ENCODE assay signal across 25 mouse cellular contexts in the genomic region with DNA sequence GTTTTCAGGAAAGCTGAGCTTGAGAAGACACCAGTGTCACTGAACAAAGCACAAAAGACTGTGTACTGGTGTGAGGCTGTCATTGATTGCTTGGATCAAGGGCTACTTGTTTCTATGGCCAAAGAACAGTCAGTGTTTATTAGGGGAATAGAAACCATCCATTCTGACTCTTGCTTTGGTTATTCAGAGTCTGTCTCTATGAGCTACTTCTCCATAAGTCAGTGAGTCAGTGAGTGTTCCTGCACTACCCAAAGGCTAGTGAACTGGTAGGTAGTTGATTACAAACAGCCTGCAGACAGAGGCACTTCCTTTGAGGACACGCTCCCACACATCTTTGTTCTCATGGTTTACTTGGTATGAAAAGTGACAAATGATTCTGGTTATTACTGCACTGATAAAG.
DNase-seq lines count a peak whose midpoint lies in the region; ATAC-seq lines count a peak whose summit lies in the region.
"Had no signal": no experiment of that assay in that cellular context is flagged by ENCODE, and none has a peak within 500 bp of the region (broad histone marks: within the 10 kb centered on the region; RNA-seq: fewer than 3 reads in every experiment).

No protein-coding gene starts in this region.

- H3K4me2 ChIP-seq in hindbrain, embryonic 16.5 days (ENCODE audit: low read length): no peak overlapping the region
- H3K4me2 ChIP-seq in hindbrain, embryonic 13.5 days: no peak overlapping the region
- no peak overlapping the region for H3K4me2 ChIP-seq in kidney, embryonic 16.5 days (replicated peaks; ENCODE audit: low read depth, low read length)
- H3K4me2 ChIP-seq: forebrain, embryonic 15.5 days; heart, embryonic 13.5 days; hindbrain, embryonic 12.5 days had no signal

- no peak overlapping the region for H3K9ac ChIP-seq in hindbrain, embryonic 16.5 days (ENCODE audit: low read depth, low read length)
- H3K9ac ChIP-seq in hindbrain, embryonic 13.5 days: no peak overlapping the region
- H3K9ac ChIP-seq in kidney, embryonic 16.5 days (replicated peaks; ENCODE audit: low read length): no peak overlapping the region
- H3K9ac ChIP-seq: forebrain, embryonic 15.5 days; heart, embryonic 13.5 days; hindbrain, embryonic 12.5 days had no signal

- H3K27ac ChIP-seq in hindbrain, embryonic 16.5 days (ENCODE audit: low read depth, low read length): no peak overlapping the region
- no peak overlapping the region for H3K27ac ChIP-seq in hindbrain, embryonic 13.5 days
- no peak overlapping the region for H3K27ac ChIP-seq in limb, embryonic 10.5 days
- no peak overlapping the region for H3K27ac ChIP-seq in kidney, embryonic 16.5 days (ENCODE audit: low read length)
- H3K27ac ChIP-seq: embryonic facial prominence, embryonic 10.5 days; forebrain, embryonic 10.5 days; forebrain, embryonic 15.5 days; gastrocnemius, adult 2 months; heart, embryonic 13.5 days; hindbrain, embryonic 12.5 days had no signal

- ATAC-seq in hindbrain, embryonic 16.5 days: 0 out of 2 replicates have a peak, but pooled peaks have one; percentile 17
- no peak for ATAC-seq in hindbrain, embryonic 13.5 days (ENCODE audit: low FRiP score)
- no peak for ATAC-seq in kidney, embryonic 16.5 days (ENCODE audit: low FRiP score, low TSS enrichment)
- ATAC-seq: CD4-positive, CD25-positive, alpha-beta regulatory T cell, adult 4 months; forebrain, embryonic 15.5 days; intestine, embryonic 16.5 days had no signal

- H3K27me3 ChIP-seq in hindbrain, embryonic 16.5 days (replicated peaks; ENCODE audit: control insufficient read depth, insufficient read depth, low read length): no peaks in the 10 kb centered on the region
- no peaks in the 10 kb centered on the region for H3K27me3 ChIP-seq in hindbrain, embryonic 13.5 days
- no peaks in the 10 kb centered on the region for H3K27me3 ChIP-seq in limb, embryonic 10.5 days (ENCODE audit: low read depth, poor library complexity, severe bottlenecking)
- H3K27me3 ChIP-seq in kidney, embryonic 16.5 days (ENCODE audit: insufficient read depth, low read length): no peaks in the 10 kb centered on the region
- H3K27me3 ChIP-seq: forebrain, embryonic 15.5 days; heart, embryonic 13.5 days; hindbrain, embryonic 12.5 days had no signal

- H3K9me3 ChIP-seq in hindbrain, embryonic 16.5 days (ENCODE audit: control insufficient read depth, low read length): no peaks in the 10 kb centered on the region
- no peaks in the 10 kb centered on the region for H3K9me3 ChIP-seq in hindbrain, embryonic 13.5 days
- no peaks in the 10 kb centered on the region for H3K9me3 ChIP-seq in limb, embryonic 10.5 days (replicated peaks)
- H3K9me3 ChIP-seq in kidney, embryonic 16.5 days (ENCODE audit: low read length): no peaks in the 10 kb centered on the region
- H3K9me3 ChIP-seq: embryonic facial prominence, embryonic 10.5 days; forebrain, embryonic 10.5 days; forebrain, embryonic 15.5 days; G1E; heart, embryonic 13.5 days; hindbrain, embryonic 12.5 days had no signal

- 85% methylated on average over 1 of the region's 1 CpGs for WGBS in hindbrain, embryonic 16.5 days
- WGBS in hindbrain, embryonic 13.5 days: 88% methylated on average over 1 of the region's 1 CpGs
- 89% methylated on average over 1 of the region's 1 CpGs for WGBS in limb, embryonic 10.5 days
- 81% methylated on average over 1 of the region's 1 CpGs for WGBS in kidney, embryonic 16.5 days

- no peaks in the 10 kb centered on the region for H3K4me1 ChIP-seq in hindbrain, embryonic 16.5 days (ENCODE audit: control insufficient read depth, insufficient read depth, low read depth, low read length)
- H3K4me1 ChIP-seq in hindbrain, embryonic 13.5 days (replicated peaks): no peaks in the 10 kb centered on the region
- H3K4me1 ChIP-seq in limb, embryonic 10.5 days: no peaks in the 10 kb centered on the region
- no peaks in the 10 kb centered on the region for H3K4me1 ChIP-seq in kidney, embryonic 16.5 days (ENCODE audit: insufficient read depth, low read length)
- H3K4me1 ChIP-seq: embryonic facial prominence, embryonic 10.5 days; forebrain, embryonic 10.5 days; forebrain, embryonic 15.5 days; heart, embryonic 13.5 days; hindbrain, embryonic 12.5 days had no signal

- DNase-seq in right cerebral cortex, postnatal 10 days (ENCODE audit: low spot score in 2 of 2): peak; percentile 21 to 37
- no peak for DNase-seq in right cerebral cortex, postnatal 4 days
- DNase-seq in c-Kit-positive CD71-negative TER-119-negative erythroid progenitor cells, embryonic 14.5 days (ENCODE audit: low read depth): peak; percentile 4
- DNase-seq in telencephalon, adult 2 months (ENCODE audit: low read depth, low spot score): peak; percentile 19
- no peak for DNase-seq in limb, embryonic 10.5 days (ENCODE audit: low spot score)
- DNase-seq: adrenal gland, adult 8-10 months; adrenal gland, postnatal 36 days; B cell, adult 2 months; cerebellum, adult 2 months; cerebellum, postnatal 10 days; gastrocnemius, adult 2 months; gastrocnemius, postnatal 25 days; heart, adult 11 months; heart, postnatal 36 days had no signal

- H3K36me3 ChIP-seq in hindbrain, embryonic 16.5 days (ENCODE audit: control insufficient read depth, insufficient read depth, low read length): no peaks in the 10 kb centered on the region
- no peaks in the 10 kb centered on the region for H3K36me3 ChIP-seq in hindbrain, embryonic 13.5 days
- no peaks in the 10 kb centered on the region for H3K36me3 ChIP-seq in limb, embryonic 10.5 days
- H3K36me3 ChIP-seq in kidney, embryonic 16.5 days (ENCODE audit: insufficient read depth, low read length): no peaks in the 10 kb centered on the region
- H3K36me3 ChIP-seq: embryonic facial prominence, embryonic 10.5 days; forebrain, embryonic 10.5 days; forebrain, embryonic 15.5 days; G1E; heart, embryonic 13.5 days; hindbrain, embryonic 12.5 days had no signal

- H3K4me3 ChIP-seq in hindbrain, embryonic 16.5 days (ENCODE audit: low read length): no peak overlapping the region
- no peak overlapping the region for H3K4me3 ChIP-seq in hindbrain, embryonic 13.5 days
- no peak overlapping the region for H3K4me3 ChIP-seq in limb, embryonic 10.5 days
- H3K4me3 ChIP-seq in kidney, embryonic 16.5 days (ENCODE audit: low read length): no peak overlapping the region
- H3K4me3 ChIP-seq: embryonic facial prominence, embryonic 10.5 days; forebrain, embryonic 10.5 days; forebrain, embryonic 15.5 days; gastrocnemius, adult 2 months; heart, embryonic 13.5 days; hindbrain, embryonic 12.5 days had no signal

Comparison
In these comparisons a context has a peak if more than half of its experiments do, and no peak if none do; other contexts are left out.
1. DNase-seq: peak in right cerebral cortex, postnatal 10 days (2 of 2), c-Kit-positive CD71-negative TER-119-negative erythroid progenitor cells, embryonic 14.5 days (single experiment) and telencephalon, adult 2 months (single experiment); none in right cerebral cortex, postnatal 4 days (single experiment) and limb, embryonic 10.5 days (single experiment).